Mouse (Mus musculus) testis, adult 10 weeks (tissue): ENCODE data around the gene Cryba1. TPM values are rescaled to one million over a fixed set of nuclear protein-coding genes. Genes with fewer than 3 reads are reported as not detected.

Experiments used
- polyA plus RNA-seq: library from polyadenylated mRNA; stranded (reverse); fragments of 350-450 nt; fragmentation: Illumina TruSeq; extraction: RNeasy Lipid Tissue Mini Kit (QIAGEN cat#74804); gene quantifications from one replicate; pipeline ENCODE4 v1.2.3, GENCODE M21; 2014; ENCODE audit warnings: low read depth, low replicate concordance

The Cryba1 gene
- polyA plus RNA-seq = not detected

GRCm38 (mm10) chr11:77725183-77725582 lies at the start of gene Cryba1:
TSS of gene Cryba1 (minus strand) at chr11:77725283.

GRCm38 (mm10) chr11:77762783-77763672 lies 37.9 kb upstream of the Cryba1 start, which contains the start of gene Myo18a:
TSS of gene Myo18a (plus strand) at chr11:77763246.

GRCm38 (mm10) chr11:77685383-77686265 lies 39.5 kb downstream of the Cryba1 start, which contains the start of gene Nufip2:
TSS of gene Nufip2 (plus strand) at chr11:77686155.

Other genes starting within 250 kb of the Cryba1 start
- gene Ankrd13b, start 235.6 kb downstream of the Cryba1 start, polyA plus RNA-seq = not detected
- gene Git1, start 231.7 kb downstream of the Cryba1 start, polyA plus RNA-seq = 9.9 TPM
- gene Abhd15, start 210.2 kb downstream of the Cryba1 start, polyA plus RNA-seq = 0.07 TPM
- gene Trp53i13, start 209.3 kb downstream of the Cryba1 start, polyA plus RNA-seq = not detected
- not detected for gene Gm10392, start 206.1 kb downstream of the Cryba1 start, polyA plus RNA-seq
- 43.1 TPM for gene Taok1, start 117.5 kb downstream of the Cryba1 start, polyA plus RNA-seq
- gene Nufip2, start 39.1 kb downstream of the Cryba1 start, polyA plus RNA-seq = 115 TPM
- gene Myo18a, start 38.0 kb upstream of the Cryba1 start, polyA plus RNA-seq = 1.5 TPM
- not detected for gene Gm10277, start 62.5 kb upstream of the Cryba1 start, polyA plus RNA-seq
- gene Pipox, start 168.8 kb upstream of the Cryba1 start, polyA plus RNA-seq = 0.46 TPM
- 0.08 TPM for gene Sez6, start 205.5 kb upstream of the Cryba1 start, polyA plus RNA-seq